Mouse (Mus musculus) megakaryocyte progenitor cell, adult 5-6 weeks (primary cell): ENCODE results near the gene Prss16. TPM values are rescaled to one million over a fixed set of nuclear protein-coding genes. Genes with fewer than 3 reads are reported as not detected.

ENCODE experiments used
- ATAC-seq: replicated peaks from 2 replicates; pipeline ENCODE4 v1.8.0; 2016; ENCODE audit warnings: mild to moderate bottlenecking, moderate TSS enrichment, inconsistent platforms; ENCODE audit not compliant: poor library complexity
- total RNA-seq, 2 experiments: library from RNA; stranded (forward) in 1 of 2; stranded (reverse) in 1 of 2; fragments of 157-497, 149-512 nt in 1 of 2; fragments of 200-1000 nt in 1 of 2; gene quantifications; 2 replicates each; pipeline versions ENCODE4 v1.2.3 to v1.2.4; 2015 to 2017

The Prss16 gene
- total RNA-seq, 2 experiments from 2014 or later: 11.4 to 17.0 TPM

- peak; percentile 16 for ATAC-seq
Observed at GRCm38 (mm10) chr13:22036149-22036956, 26.8 kb upstream of the Prss16 start.

GRCm38 (mm10) chr13:22035267-22036148, 26.0 kb upstream of the Prss16 start, which contains the start of the genes Hist1h2ah and Hist1h2bk:
TSS of gene Hist1h2ah (minus strand) at chr13:22035568.
TSS of gene Hist1h2bk (plus strand) at chr13:22035870.
- peak; percentile 80 for ATAC-seq

- ATAC-seq: 0 out of 2 replicates have a peak, but pooled peaks have one; percentile 12
Observed at GRCm38 (mm10) chr13:22034443-22035266, 25.1 kb upstream of the Prss16 start.

- ATAC-seq: no peak
Observed at GRCm38 (mm10) chr13:22033741-22034442, 24.4 kb upstream of the Prss16 start.

GRCm38 (mm10) chr13:22030493-22030892, 21.0 kb upstream of the Prss16 start:
- no peak for ATAC-seq

GRCm38 (mm10) chr13:22029928-22030327, 20.4 kb upstream of the Prss16 start:
- ATAC-seq: no peak

- ATAC-seq: peak; percentile 87
Observed at GRCm38 (mm10) chr13:22028673-22029460, 19.3 kb upstream of the Prss16 start.

GRCm38 (mm10) chr13:22026058-22027031, 16.8 kb upstream of the Prss16 start:
- ATAC-seq: peak; percentile 40

- ATAC-seq: peak; percentile 72
Observed at GRCm38 (mm10) chr13:22022241-22022640, 12.7 kb upstream of the Prss16 start.

- no peak for ATAC-seq
Observed at GRCm38 (mm10) chr13:22021581-22021980, 12.0 kb upstream of the Prss16 start.

GRCm38 (mm10) chr13:22020901-22021339, 11.4 kb upstream of the Prss16 start:
- ATAC-seq: peak; percentile 63

- ATAC-seq: peak; percentile 41; the same call in 1 of the 2 replicates
Observed at GRCm38 (mm10) chr13:22019934-22020835, 10.6 kb upstream of the Prss16 start.

GRCm38 (mm10) chr13:22015479-22016450, 6.2 kb upstream of the Prss16 start:
- ATAC-seq: peak; percentile 79

- ATAC-seq: no peak
Observed at GRCm38 (mm10) chr13:22014411-22014845, 4.9 kb upstream of the Prss16 start.

GRCm38 (mm10) chr13:22013716-22014115, 4.2 kb upstream of the Prss16 start:
- no peak for ATAC-seq

GRCm38 (mm10) chr13:22008707-22009106, 835 bp downstream of the Prss16 start:
- ATAC-seq: no peak
